Mouse (Mus musculus): ENCODE measurements around the gene Sh3bgrl3. TPM values are rescaled to one million over a fixed set of nuclear protein-coding genes. Genes with fewer than 3 reads are reported as not detected.

Sh3bgrl3 gene
- polyA plus RNA-seq, 1 experiment = 317 TPM

- no peaks in the 10 kb centered on the region for H3K4me1 ChIP-seq (ENCODE audit: control insufficient read depth, insufficient read depth, low read length)
- TF ChIP-seq POLR2A (IDR thresholded peaks at IDR 0.05; ENCODE audit: low read depth, low read length) (no peak), CTCF (IDR thresholded peaks at IDR 0.05; ENCODE audit: borderline replicate concordance, insufficient read depth, low read length) (no peak)
- H3K4me3 ChIP-seq (ENCODE audit: insufficient read depth, low read length) = no peak overlapping the region
- H3K27ac ChIP-seq (ENCODE audit: insufficient read depth, low read length) = no peak overlapping the region
These were observed 37.9 kb downstream of the Sh3bgrl3 start for GRCm38 (mm10) chr4:134090521-134091224.

DNA sequence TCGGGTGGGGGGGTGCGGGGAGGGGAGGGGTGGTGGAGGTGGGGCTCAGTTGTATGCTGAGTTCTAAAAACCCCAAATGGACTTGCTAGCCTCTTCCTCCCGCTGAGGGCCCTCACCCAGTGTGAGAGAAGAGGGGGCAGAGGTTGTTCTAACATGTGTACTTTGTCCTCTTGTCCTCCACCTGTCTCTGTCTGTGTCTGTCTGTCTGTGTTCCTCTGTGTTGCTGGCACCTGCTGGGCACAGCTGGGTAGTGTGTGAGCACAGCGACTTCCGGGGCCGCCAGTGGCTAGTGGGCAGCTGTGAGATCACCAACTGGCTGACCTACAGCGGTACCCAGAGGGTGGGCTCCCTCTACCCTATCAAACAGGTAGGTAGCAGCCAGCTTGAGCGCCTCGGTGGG, 39.6 kb downstream of the Sh3bgrl3 start:
- no peak overlapping the region for H3K4me3 ChIP-seq (ENCODE audit: insufficient read depth, low read length)

GRCm38 (mm10) chr4:134087412-134087811, 41.2 kb downstream of the Sh3bgrl3 start:
- peak; percentile 77; the same call in 1 of the 2 replicates for TF ChIP-seq CTCF (IDR thresholded peaks at IDR 0.05; ENCODE audit: borderline replicate concordance, insufficient read depth, low read length)
- TF ChIP-seq POLR2A (IDR thresholded peaks at IDR 0.05; ENCODE audit: low read depth, low read length) = no peak
- H3K4me1 ChIP-seq (ENCODE audit: control insufficient read depth, insufficient read depth, low read length) = no peaks in the 10 kb centered on the region
- H3K27ac ChIP-seq (ENCODE audit: insufficient read depth, low read length) = no peak overlapping the region
- H3K4me3 ChIP-seq (ENCODE audit: insufficient read depth, low read length) = no peak overlapping the region

More for the DNA sequence above, 39.6 kb downstream of the Sh3bgrl3 start:
- Histone ChIP-seq H3K4me1 (ENCODE audit: control insufficient read depth, insufficient read depth, low read length) (no peaks in the 10 kb centered on the region), H3K27ac (ENCODE audit: insufficient read depth, low read length) (no peak overlapping the region)
- TF ChIP-seq CTCF (IDR thresholded peaks at IDR 0.05; ENCODE audit: borderline replicate concordance, insufficient read depth, low read length) (no peak), POLR2A (IDR thresholded peaks at IDR 0.05; ENCODE audit: low read depth, low read length) (no peak)

DNA sequence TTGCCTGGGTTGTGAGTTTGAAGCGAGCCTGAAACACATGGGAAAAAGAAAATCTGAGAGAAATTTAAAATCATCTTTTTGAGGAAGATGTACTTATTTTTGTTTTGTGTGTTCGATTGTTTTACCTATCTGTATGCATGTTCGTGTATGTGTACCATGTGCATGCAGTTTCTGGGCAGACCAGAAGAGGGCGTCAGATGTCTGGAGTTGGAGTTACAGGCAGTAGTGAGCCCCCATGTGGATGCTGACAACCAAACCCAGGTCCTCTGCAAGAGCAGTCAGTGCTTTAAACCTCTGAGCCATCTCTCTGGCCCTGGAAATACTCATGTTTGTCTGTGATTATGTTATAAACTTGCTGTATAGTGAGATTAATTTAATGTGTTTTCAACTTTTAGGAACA, 43.6 kb downstream of the Sh3bgrl3 start:
- H3K27ac ChIP-seq (ENCODE audit: insufficient read depth, low read length) = no peak overlapping the region
- no peak overlapping the region for H3K4me3 ChIP-seq (ENCODE audit: insufficient read depth, low read length)
- TF ChIP-seq CTCF (IDR thresholded peaks at IDR 0.05; ENCODE audit: borderline replicate concordance, insufficient read depth, low read length) = no peak
- TF ChIP-seq POLR2A (IDR thresholded peaks at IDR 0.05; ENCODE audit: low read depth, low read length) = no peak
- H3K4me1 ChIP-seq (ENCODE audit: control insufficient read depth, insufficient read depth, low read length) = no peaks in the 10 kb centered on the region

GRCm38 (mm10) chr4:134082460-134082859, 46.1 kb downstream of the Sh3bgrl3 start:
- Histone ChIP-seq H3K4me3 (ENCODE audit: insufficient read depth, low read length) (no peak overlapping the region; the same call in 1 of the 2 replicates), H3K4me1 (ENCODE audit: control insufficient read depth, insufficient read depth, low read length) (no peaks in the 10 kb centered on the region), H3K27ac (ENCODE audit: insufficient read depth, low read length) (no peak overlapping the region)
- TF ChIP-seq CTCF (IDR thresholded peaks at IDR 0.05; ENCODE audit: borderline replicate concordance, insufficient read depth, low read length) (no peak), POLR2A (IDR thresholded peaks at IDR 0.05; ENCODE audit: low read depth, low read length) (no peak)

- Histone ChIP-seq H3K4me3 (ENCODE audit: insufficient read depth, low read length) (peak overlapping the region; percentile 8), H3K27ac (ENCODE audit: insufficient read depth, low read length) (no peak overlapping the region), H3K4me1 (ENCODE audit: control insufficient read depth, insufficient read depth, low read length) (no peaks in the 10 kb centered on the region)
- TF ChIP-seq CTCF (IDR thresholded peaks at IDR 0.05; ENCODE audit: borderline replicate concordance, insufficient read depth, low read length) (no peak), POLR2A (IDR thresholded peaks at IDR 0.05; ENCODE audit: low read depth, low read length) (no peak)
These were observed 46.7 kb downstream of the Sh3bgrl3 start for GRCm38 (mm10) chr4:134081730-134082386.

- Histone ChIP-seq H3K4me1 (ENCODE audit: control insufficient read depth, insufficient read depth, low read length) (no peaks in the 10 kb centered on the region), H3K4me3 (ENCODE audit: insufficient read depth, low read length) (no peak overlapping the region), H3K27ac (ENCODE audit: insufficient read depth, low read length) (no peak overlapping the region)
- TF ChIP-seq POLR2A (IDR thresholded peaks at IDR 0.05; ENCODE audit: low read depth, low read length) (no peak), CTCF (IDR thresholded peaks at IDR 0.05; ENCODE audit: borderline replicate concordance, insufficient read depth, low read length) (no peak)
These were observed 47.9 kb downstream of the Sh3bgrl3 start for GRCm38 (mm10) chr4:134080674-134081073.

- Histone ChIP-seq H3K4me3 (ENCODE audit: insufficient read depth, low read length) (no peak overlapping the region), H3K4me1 (ENCODE audit: control insufficient read depth, insufficient read depth, low read length) (no peaks in the 10 kb centered on the region), H3K27ac (ENCODE audit: insufficient read depth, low read length) (no peak overlapping the region)
- TF ChIP-seq CTCF (IDR thresholded peaks at IDR 0.05; ENCODE audit: borderline replicate concordance, insufficient read depth, low read length) (no peak), POLR2A (IDR thresholded peaks at IDR 0.05; ENCODE audit: low read depth, low read length) (no peak)
These were observed 49.9 kb downstream of the Sh3bgrl3 start for GRCm38 (mm10) chr4:134078694-134079093.

Other genes with a start within 250 kb of the Sh3bgrl3 start
- 4.2 and 4.8 TPM in 2 replicates for gene Rps6ka1, start 241.0 kb downstream of the Sh3bgrl3 start, polyA plus RNA-seq (2011; ENCODE audit: insufficient read length, low read depth, missing spikeins)
- 204 and 431 TPM in 2 replicates for gene Hmgn2, start 160.1 kb downstream of the Sh3bgrl3 start, polyA plus RNA-seq (2011; ENCODE audit: insufficient read length, low read depth, missing spikeins)
- 27.3 and 33.9 TPM in 2 replicates for gene Dhdds, start 127.9 kb downstream of the Sh3bgrl3 start, polyA plus RNA-seq (2011; ENCODE audit: insufficient read length, low read depth, missing spikeins)
- gene Lin28a, start 109.9 kb downstream of the Sh3bgrl3 start, polyA plus RNA-seq (2011; ENCODE audit: insufficient read length, low read depth, missing spikeins) = not detected in 2 replicates
- not detected in 2 replicates for gene Zfp683, start 75.0 kb downstream of the Sh3bgrl3 start, polyA plus RNA-seq (2011; ENCODE audit: insufficient read length, low read depth, missing spikeins)
- not detected in 2 replicates for gene Crybg2, start 68.0 kb downstream of the Sh3bgrl3 start, polyA plus RNA-seq (2011; ENCODE audit: insufficient read length, low read depth, missing spikeins)
- 1.0 and 6.0 TPM in 2 replicates for gene Cd52, start 33.7 kb downstream of the Sh3bgrl3 start, polyA plus RNA-seq (2011; ENCODE audit: insufficient read length, low read depth, missing spikeins)
- gene Ubxn11, start 26.2 kb downstream of the Sh3bgrl3 start, polyA plus RNA-seq (2011; ENCODE audit: insufficient read length, low read depth, missing spikeins) = 2.6 TPM in 2 replicates
- gene Cep85, start 58.3 kb upstream of the Sh3bgrl3 start, polyA plus RNA-seq (2011; ENCODE audit: insufficient read length, low read depth, missing spikeins) = 17.4 and 22.1 TPM in 2 replicates
- gene Gm7534, start 74.2 kb upstream of the Sh3bgrl3 start, polyA plus RNA-seq (2011; ENCODE audit: insufficient read length, low read depth, missing spikeins) = not detected in 2 replicates
- gene Catsper4, start 98.6 kb upstream of the Sh3bgrl3 start, polyA plus RNA-seq (2011; ENCODE audit: insufficient read length, low read depth, missing spikeins) = not detected in 2 replicates
- 0.42 TPM in 1 of 2 replicates, not detected in the other for gene Cnksr1, start 109.6 kb upstream of the Sh3bgrl3 start, polyA plus RNA-seq (2011; ENCODE audit: insufficient read length, low read depth, missing spikeins)
- not detected in 2 replicates for gene E130218I03Rik, start 114.9 kb upstream of the Sh3bgrl3 start, polyA plus RNA-seq (2011; ENCODE audit: insufficient read length, low read depth, missing spikeins)
- 9.5 and 11.9 TPM in 2 replicates for gene Zfp593, start 116.8 kb upstream of the Sh3bgrl3 start, polyA plus RNA-seq (2011; ENCODE audit: insufficient read length, low read depth, missing spikeins)
- not detected in 2 replicates for gene Gm30191, start 118.1 kb upstream of the Sh3bgrl3 start, polyA plus RNA-seq (2011; ENCODE audit: insufficient read length, low read depth, missing spikeins)
- gene Grrp1, start 125.3 kb upstream of the Sh3bgrl3 start, polyA plus RNA-seq (2011; ENCODE audit: insufficient read length, low read depth, missing spikeins) = not detected in 2 replicates
- gene Pdik1l, start 159.1 kb upstream of the Sh3bgrl3 start, polyA plus RNA-seq (2011; ENCODE audit: insufficient read length, low read depth, missing spikeins) = 8.5 and 10.3 TPM in 2 replicates
- not detected in 2 replicates for gene Trim63, start 186.3 kb upstream of the Sh3bgrl3 start, polyA plus RNA-seq (2011; ENCODE audit: insufficient read length, low read depth, missing spikeins)
- not detected in 2 replicates for gene Slc30a2, start 214.4 kb upstream of the Sh3bgrl3 start, polyA plus RNA-seq (2011; ENCODE audit: insufficient read length, low read depth, missing spikeins)